1 mouse cellular context compared by ENCODE assay signal in genomic region chr10:79926491-79927323, GRCm38 (mm10).
TF ChIP-seq lines count a peak whose summit lies in the region.

Gene Arid3a, plus strand, starts transcription at chr10:79927043.

TF ChIP-seq in CH12.LX, 34 proteins besides CTCF, POLR2A, EP300 and RAD21 (continued from another document):
- TF ChIP-seq MYC (IDR thresholded peaks at IDR 0.05; ENCODE audit: low read depth, low read length) (peak; percentile 79), KAT2A (IDR thresholded peaks at IDR 0.05; ENCODE audit: insufficient replicate concordance, low read length) (0 out of 2 replicates have a peak, but pooled peaks have one; percentile 43), IRF4 (IDR thresholded peaks at IDR 0.05; ENCODE audit: low read depth, low read length) (peak; percentile 71), UBTF (IDR thresholded peaks at IDR 0.05; ENCODE audit: low read depth, low read length) (no peak), SIN3A (IDR thresholded peaks at IDR 0.05; ENCODE audit: low read length) (peak; percentile 96), MXI1 (IDR thresholded peaks at IDR 0.05; ENCODE audit: low read depth, low read length) (peak; percentile 80), ZMIZ1 (IDR thresholded peaks at IDR 0.05; ENCODE audit: low read depth, low read length) (peak; percentile 46; the same call in 1 of the 2 replicates), TCF12 (IDR thresholded peaks at IDR 0.05; ENCODE audit: low read depth, low read length) (peak; percentile 94), SMC3 (IDR thresholded peaks at IDR 0.05; ENCODE audit: low read depth, low read length) (peak; percentile 26)
